Mouse (Mus musculus): Measurements from ENCODE around the gene Capn3.

GRCm38 (mm10) chr2:120514181-120514580 lies 58.4 kb downstream of the Capn3 start:
- TF ChIP-seq CTCF (IDR thresholded peaks at IDR 0.05; ENCODE audit: extremely low read depth, insufficient read length, insufficient replicate concordance, low read depth, low read length), result no peak
- TF ChIP-seq POLR2A (IDR thresholded peaks at IDR 0.05; ENCODE audit: low read depth, low read length), result no peak

Data from small intestine, adult 2 months (tissue).